Mouse (Mus musculus) lung, embryonic 16.5 days (tissue): ENCODE results near the gene Pde4c. TPM values are rescaled to one million over a fixed set of nuclear protein-coding genes. Genes with fewer than 3 reads are reported as not detected.
A peak's percentile ranks its signal among the peaks of the same experiment; 100 is the strongest.

Source experiments
- ATAC-seq: fragments of 200-750 bp; cut with Nextera tagmentation; 2 replicates; pipeline ENCODE4 v1.8.0; 2017; ENCODE audit warnings: low read depth, mild to moderate bottlenecking, moderate library complexity
- H3K27ac ChIP-seq: fragments of 300-500 bp; sonication (generic); 2 replicates; pipeline ENCODE4 v1.5.1; 2014; ENCODE audit warnings: mild to moderate bottlenecking, control low read depth, low read length
- H3K27me3 ChIP-seq: fragments of 300-500 bp; sonication (generic); 2 replicates; pipeline ENCODE4 v1.6.1; 2014; ENCODE audit warnings: low read depth, low read length, mixed read lengths; ENCODE audit not compliant: control insufficient read depth, insufficient read depth
- H3K36me3 ChIP-seq: fragments of 300-500 bp; sonication (generic); 2 replicates; pipeline ENCODE4 v1.6.1; 2014; ENCODE audit warnings: low read length; ENCODE audit not compliant: control insufficient read depth, insufficient read depth
- H3K4me1 ChIP-seq: fragments of 300-500 bp; sonication (generic); replicated peaks from 2 replicates; pipeline ENCODE4 v1.6.1; 2014; ENCODE audit warnings: low read length, mixed read lengths; ENCODE audit not compliant: control insufficient read depth, insufficient read depth
- H3K4me2 ChIP-seq: fragments of 300-500 bp; sonication (generic); 2 replicates; pipeline ENCODE4 v1.6.1; 2014; ENCODE audit warnings: low read depth, low read length, control low read depth
- H3K4me3 ChIP-seq: fragments of 300-500 bp; sonication (generic); 2 replicates; pipeline ENCODE4 v1.5.1; 2014; ENCODE audit warnings: mild to moderate bottlenecking, low read length, control low read depth
- H3K9ac ChIP-seq: fragments of 300-500 bp; sonication (generic); 2 replicates; pipeline ENCODE4 v1.6.1; 2014; ENCODE audit warnings: low read length, control low read depth
- H3K9me3 ChIP-seq: fragments of 300-500 bp; sonication (generic); 2 replicates; pipeline ENCODE4 v1.6.1; 2016; ENCODE audit warnings: low read length; ENCODE audit not compliant: control insufficient read depth
- WGBS: fragments of 180-500 bp; shearing (Covaris S2); extraction: QIAGEN DNeasy Blood & Tissue Kit; methylation state at CpG from one replicate; pipeline ENCODE4 v1.1.7; 2014; 5-methylcytosine and 5-hydroxymethylcytosine counted together
- polyA plus RNA-seq: library from polyadenylated mRNA; unstranded; fragments of >200 nt; fragmentation: Nextera tagmentation; extraction: Ambion mirVana; gene quantifications from 2 replicates; pipeline ENCODE4 v1.2.1, GENCODE M21; 2015

Pde4c gene
- polyA plus RNA-seq, 1 experiment from 2014 or later: 0.10 TPM

DNA sequence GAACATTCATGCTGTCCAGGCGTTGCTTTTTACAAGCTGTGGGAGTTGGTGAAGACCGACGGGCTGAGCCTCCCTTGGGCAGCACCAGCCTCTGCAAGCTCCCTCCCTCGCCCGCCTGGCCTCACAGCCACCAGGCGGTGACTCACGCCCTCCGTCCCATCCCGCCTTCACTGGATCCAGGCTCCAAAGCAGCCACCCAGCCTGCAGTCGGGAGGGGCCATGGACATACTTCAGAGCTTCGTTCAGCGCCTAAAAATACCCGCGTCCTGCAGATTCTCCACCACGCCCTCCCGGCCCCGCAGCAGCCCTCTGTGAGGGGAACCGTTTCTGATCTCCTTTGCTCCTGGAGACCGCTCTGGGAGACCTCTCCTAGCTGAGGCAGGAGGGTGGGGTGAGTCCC lies 41.3 kb upstream of the Pde4c start:
- Histone ChIP-seq H3K9ac (peak overlapping the region; percentile 61), H3K36me3 (peaks cover 2% of the 10 kb centered on the region), H3K9me3 (no peaks in the 10 kb centered on the region), H3K4me2 (peak overlapping the region; percentile 40), H3K27ac (0 out of 2 replicates have a peak overlapping the region, but pooled peaks have one; percentile 36), H3K4me1 (peaks cover 11% of the 10 kb centered on the region; the same call in 1 of the 2 replicates), H3K4me3 (peak overlapping the region; percentile 7; the same call in 1 of the 2 replicates), H3K27me3 (no peaks in the 10 kb centered on the region)
- WGBS: 4% methylated on average over 19 of the region's 19 CpGs
- peak; percentile 83 for ATAC-seq

DNA sequence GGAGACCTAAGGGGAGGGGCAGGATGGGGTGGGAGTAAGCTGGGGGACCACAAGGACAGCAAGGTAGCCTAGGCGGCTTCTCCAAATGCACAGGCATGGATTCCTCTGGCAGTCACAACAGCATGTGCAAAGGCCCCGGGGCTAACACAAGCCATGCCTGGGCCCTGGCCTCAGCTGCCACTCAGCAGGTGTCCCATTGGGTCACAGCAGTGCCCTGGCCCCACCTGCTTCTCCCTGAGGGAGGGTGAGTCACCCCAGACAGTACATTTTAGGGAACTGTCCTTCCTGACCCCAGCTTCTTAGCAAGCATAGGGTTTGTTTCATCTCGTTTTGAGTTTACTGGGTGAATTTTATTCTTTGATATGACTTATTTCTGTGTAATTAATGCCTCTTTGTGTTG lies 40.8 kb upstream of the Pde4c start:
- H3K27me3 ChIP-seq: no peaks in the 10 kb centered on the region
- H3K9me3 ChIP-seq: no peaks in the 10 kb centered on the region
- peak; percentile 2; the same call in 1 of the 2 replicates for ATAC-seq
- peaks cover 2% of the 10 kb centered on the region for H3K36me3 ChIP-seq
- peaks cover 14% of the 10 kb centered on the region for H3K4me1 ChIP-seq
- 58% methylated on average over 3 of the region's 3 CpGs for WGBS
- no peak overlapping the region for H3K4me3 ChIP-seq
- H3K4me2 ChIP-seq: no peak overlapping the region; the same call in 1 of the 2 replicates
- H3K9ac ChIP-seq: peak overlapping the region; percentile 61
- 0 out of 2 replicates have a peak overlapping the region, but pooled peaks have one; percentile 36 for H3K27ac ChIP-seq

DNA sequence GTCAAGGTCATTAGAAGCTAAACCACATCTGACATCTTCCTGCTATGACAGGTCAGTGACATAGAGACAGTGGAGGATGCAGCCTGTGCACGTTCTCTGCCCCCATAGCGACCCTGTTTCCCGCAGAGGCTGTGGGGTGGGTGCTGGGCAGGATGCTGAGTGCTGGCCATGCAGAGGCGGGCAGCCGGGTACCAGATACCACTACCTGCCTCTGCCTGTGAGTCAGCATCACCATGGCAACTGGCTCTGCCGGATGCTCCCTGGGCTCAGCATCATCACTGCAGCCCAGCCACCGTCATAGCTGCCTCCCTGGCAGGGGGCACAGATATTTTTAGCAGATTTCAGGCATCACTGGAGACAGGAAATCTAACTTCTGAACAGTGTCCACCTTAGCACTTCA lies 39.2 kb upstream of the Pde4c start:
- H3K9me3 ChIP-seq: no peaks in the 10 kb centered on the region
- no peak overlapping the region for H3K4me3 ChIP-seq
- H3K4me1 ChIP-seq: peaks cover 20% of the 10 kb centered on the region
- 51% methylated on average over 7 of the region's 7 CpGs for WGBS
- H3K27ac ChIP-seq: no peak overlapping the region
- H3K27me3 ChIP-seq: no peaks in the 10 kb centered on the region
- H3K4me2 ChIP-seq: no peak overlapping the region
- 0 out of 2 replicates have a peak, but pooled peaks cover 2% of the 10 kb centered on the region for H3K36me3 ChIP-seq
- ATAC-seq: no peak
- H3K9ac ChIP-seq: no peak overlapping the region

DNA sequence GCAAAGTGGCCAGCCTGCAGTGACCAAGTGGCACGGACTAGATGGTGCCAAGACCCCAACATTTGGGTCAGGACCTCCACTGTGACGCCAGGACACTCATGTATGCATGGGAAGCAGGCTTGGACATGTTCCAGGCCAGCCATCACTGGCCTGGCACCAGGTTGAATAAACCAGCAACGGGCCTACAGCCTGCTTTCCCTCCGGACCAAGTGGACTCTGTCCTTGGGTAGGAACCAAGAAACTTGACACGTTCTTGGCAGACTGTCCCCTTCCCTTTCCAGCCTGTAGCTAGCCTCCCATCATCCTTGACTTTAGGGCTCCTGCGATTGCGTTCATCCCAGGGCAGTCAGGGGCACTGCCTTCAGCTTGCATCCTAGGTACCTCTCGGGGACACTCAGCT lies 35.9 kb upstream of the Pde4c start:
- Histone ChIP-seq H3K36me3 (no peaks in the 10 kb centered on the region), H3K9me3 (no peaks in the 10 kb centered on the region), H3K4me3 (no peak overlapping the region), H3K27me3 (no peaks in the 10 kb centered on the region), H3K4me2 (no peak overlapping the region), H3K4me1 (peaks cover 23% of the 10 kb centered on the region), H3K27ac (peak overlapping the region; percentile 55), H3K9ac (no peak overlapping the region; the same call in 1 of the 2 replicates)
- 57% methylated on average over 8 of the region's 8 CpGs for WGBS
- ATAC-seq: peak; percentile 68

DNA sequence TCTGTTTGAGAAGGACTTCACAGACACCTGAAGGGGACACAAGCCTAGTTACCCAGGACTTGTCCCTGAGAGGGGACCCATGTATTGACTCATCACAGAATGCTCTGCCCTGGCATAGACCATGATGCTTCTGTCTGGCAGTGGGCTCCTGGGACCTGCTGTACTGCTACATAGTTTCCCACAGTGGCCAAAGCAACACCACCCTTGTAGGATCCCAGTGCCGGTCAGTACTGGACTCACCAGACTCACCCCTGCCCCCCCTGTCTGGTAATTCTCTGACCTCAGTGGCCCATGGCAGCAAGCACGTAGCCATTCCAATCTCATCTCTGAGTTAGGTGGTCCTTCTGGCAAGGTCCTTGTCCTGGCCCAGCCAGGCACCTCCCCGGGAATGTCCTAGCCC lies 35.4 kb upstream of the Pde4c start:
- Histone ChIP-seq H3K27ac (peak overlapping the region; percentile 32), H3K27me3 (no peaks in the 10 kb centered on the region), H3K4me3 (no peak overlapping the region), H3K9ac (no peak overlapping the region), H3K9me3 (no peaks in the 10 kb centered on the region), H3K36me3 (no peaks in the 10 kb centered on the region), H3K4me2 (no peak overlapping the region), H3K4me1 (peaks cover 22% of the 10 kb centered on the region)
- ATAC-seq: no peak
- WGBS: 89% methylated on average over 3 of the region's 3 CpGs

DNA sequence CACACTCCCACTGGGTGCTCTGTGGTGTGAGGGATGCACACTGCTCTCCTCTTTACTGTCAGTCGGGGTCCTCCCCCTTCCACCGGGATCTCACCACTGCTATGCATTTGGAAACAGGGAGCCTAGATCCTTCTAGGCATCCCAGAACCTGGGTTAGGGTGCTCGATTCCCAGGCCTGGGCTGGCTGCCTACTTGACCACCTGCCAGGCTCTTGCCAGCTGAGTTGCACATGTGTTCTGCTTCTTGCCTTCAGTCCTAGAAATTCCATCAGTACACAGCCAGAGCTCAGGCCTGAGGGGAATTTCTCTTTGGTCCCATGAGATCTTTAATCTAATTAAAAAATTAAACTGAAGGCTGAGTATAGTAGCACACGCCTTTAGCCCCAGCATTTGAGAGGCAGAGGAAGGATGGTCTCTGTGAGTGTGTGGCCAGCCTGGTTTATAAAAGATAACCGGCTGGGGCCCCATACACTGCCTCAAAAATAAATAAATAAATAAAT lies 33.6 kb upstream of the Pde4c start:
- H3K27ac ChIP-seq: no peak overlapping the region
- H3K9ac ChIP-seq: no peak overlapping the region
- H3K36me3 ChIP-seq: no peaks in the 10 kb centered on the region
- peaks cover 27% of the 10 kb centered on the region for H3K4me1 ChIP-seq
- no peak overlapping the region for H3K4me3 ChIP-seq
- 70% methylated on average over 5 of the region's 5 CpGs for WGBS
- H3K9me3 ChIP-seq: no peaks in the 10 kb centered on the region
- H3K27me3 ChIP-seq: no peaks in the 10 kb centered on the region
- no peak overlapping the region for H3K4me2 ChIP-seq
- no peak for ATAC-seq

DNA sequence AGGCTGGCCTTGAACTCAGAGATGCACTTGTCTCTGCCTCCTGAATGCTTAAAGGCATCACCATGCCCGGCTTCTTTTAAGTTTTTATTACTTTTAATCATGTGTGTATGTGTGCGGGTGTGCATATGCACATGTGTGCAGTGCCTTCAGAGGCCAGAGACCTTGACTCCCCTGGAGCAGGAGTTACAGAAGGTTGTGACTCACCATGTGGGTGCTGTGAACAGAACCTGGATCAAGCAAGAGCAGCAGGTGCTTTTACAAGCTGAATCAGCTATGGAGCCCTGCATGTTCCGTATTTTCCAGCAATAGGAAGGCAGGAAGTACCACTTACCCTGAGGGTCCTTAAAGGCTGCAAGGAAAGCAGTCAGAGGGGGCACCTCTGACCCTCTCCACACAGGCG lies 32.3 kb upstream of the Pde4c start:
- Histone ChIP-seq H3K9me3 (no peaks in the 10 kb centered on the region), H3K9ac (peak overlapping the region; percentile 68), H3K4me2 (peak overlapping the region; percentile 66), H3K36me3 (no peaks in the 10 kb centered on the region), H3K4me1 (peaks cover 40% of the 10 kb centered on the region), H3K27me3 (no peaks in the 10 kb centered on the region), H3K27ac (peak overlapping the region; percentile 61), H3K4me3 (peak overlapping the region; percentile 43)
- no peak; the same call in 1 of the 2 replicates for ATAC-seq
- 63% methylated on average over 4 of the region's 4 CpGs for WGBS

DNA sequence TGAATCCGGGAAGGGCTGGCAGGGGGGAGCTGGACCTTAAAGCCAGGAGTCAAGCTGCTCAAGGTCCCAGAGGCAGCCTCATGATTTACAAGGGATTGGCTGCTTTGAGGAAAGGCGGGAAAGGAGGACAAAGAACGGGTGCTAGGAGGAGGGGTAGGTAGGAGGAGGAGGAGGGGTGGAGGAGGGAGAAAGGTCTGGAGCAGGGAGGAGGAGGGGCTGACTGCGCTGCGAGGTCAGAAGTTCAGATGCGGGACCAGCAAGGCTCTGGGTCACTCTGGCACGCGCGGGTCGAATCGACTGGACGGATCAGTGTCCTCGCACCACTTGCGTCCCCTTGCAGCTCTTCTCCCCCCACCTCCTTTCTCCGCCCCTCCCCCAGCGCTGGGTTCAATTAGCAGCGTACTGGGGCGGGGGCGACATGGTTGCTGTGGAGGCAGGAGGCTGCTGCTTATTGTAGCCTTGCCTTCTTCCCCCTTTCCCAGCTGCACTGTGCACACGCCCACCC lies 31.7 kb upstream of the Pde4c start:
- peak; percentile 35 for ATAC-seq
- H3K4me2 ChIP-seq: peak overlapping the region; percentile 66
- WGBS: 1% methylated on average over 20 of the region's 20 CpGs
- H3K4me3 ChIP-seq: peak overlapping the region; percentile 43
- H3K9me3 ChIP-seq: no peaks in the 10 kb centered on the region
- H3K9ac ChIP-seq: peak overlapping the region; percentile 68
- H3K4me1 ChIP-seq: peaks cover 45% of the 10 kb centered on the region
- H3K36me3 ChIP-seq: no peaks in the 10 kb centered on the region
- peak overlapping the region; percentile 61 for H3K27ac ChIP-seq
- no peaks in the 10 kb centered on the region for H3K27me3 ChIP-seq

DNA sequence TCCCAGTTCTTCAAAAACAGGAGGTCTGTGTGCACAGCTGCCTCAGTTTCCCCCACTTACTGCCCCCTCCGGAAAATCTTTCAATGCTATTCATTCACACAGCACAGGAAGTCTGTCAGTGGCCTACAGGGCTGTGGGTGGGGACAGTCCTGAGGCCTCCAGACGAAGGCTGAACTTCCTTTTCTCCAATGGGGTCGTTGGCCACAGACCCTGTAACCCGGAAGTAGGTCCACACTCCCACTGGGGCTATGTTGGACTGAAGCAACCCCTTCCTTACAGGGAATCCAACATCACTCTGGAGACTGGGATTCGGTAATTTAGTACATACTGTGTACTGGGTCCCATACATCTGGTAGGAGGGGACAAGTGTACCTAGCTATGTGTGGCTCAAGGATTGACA lies 29.9 kb upstream of the Pde4c start:
- Histone ChIP-seq H3K4me2 (no peak overlapping the region), H3K4me1 (peaks cover 50% of the 10 kb centered on the region), H3K27ac (peak overlapping the region; percentile 10; the same call in 1 of the 2 replicates), H3K9ac (peak overlapping the region; percentile 7; the same call in 1 of the 2 replicates), H3K9me3 (no peaks in the 10 kb centered on the region), H3K4me3 (no peak overlapping the region), H3K27me3 (no peaks in the 10 kb centered on the region), H3K36me3 (no peaks in the 10 kb centered on the region)
- 62% methylated on average over 5 of the region's 5 CpGs for WGBS
- no peak for ATAC-seq
